Mouse (Mus musculus) cerebellum, adult 18-20 months (tissue): Measurements from ENCODE around the gene Nxnl1.

Experiments
- DNase-seq, 2 experiments: peaks; one replicate each; pipeline ENCODE4 v3.0.0; 2021

The Nxnl1 gene

GRCm38 (mm10) chr8:71554001-71554400 lies 12.4 kb downstream of the Nxnl1 start:
- no peak for DNase-seq

- DNase-seq = no peak
Observed at GRCm38 (mm10) chr8:71552770-71553169, 13.6 kb downstream of the Nxnl1 start.

GRCm38 (mm10) chr8:71550754-71551153 lies 15.6 kb downstream of the Nxnl1 start:
- no peak for DNase-seq

- no peak for DNase-seq
Observed at GRCm38 (mm10) chr8:71547590-71547989, 18.8 kb downstream of the Nxnl1 start.

DNA sequence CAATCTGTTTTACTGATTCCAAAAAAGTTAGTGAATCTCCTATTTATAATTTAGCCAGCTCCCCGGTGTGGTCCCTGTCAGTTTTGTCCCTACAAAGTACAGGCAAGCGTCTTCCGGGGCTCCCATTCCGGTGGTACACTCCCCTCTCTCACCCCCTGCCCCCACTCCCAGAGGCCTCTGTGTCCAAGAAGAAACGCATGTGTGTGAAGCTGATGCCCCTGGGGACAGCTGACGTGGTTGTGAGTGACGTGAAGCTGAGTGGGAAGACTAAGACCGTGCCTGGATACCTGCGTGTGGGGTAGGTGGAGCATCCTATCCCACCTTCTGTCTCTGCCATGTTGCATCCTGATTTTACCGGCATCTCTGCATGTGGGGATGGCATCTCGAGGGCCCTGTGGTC lies 21.3 kb downstream of the Nxnl1 start:
- DNase-seq = no peak

GRCm38 (mm10) chr8:71543755-71544154 lies 22.6 kb downstream of the Nxnl1 start:
- no peak for DNase-seq

GRCm38 (mm10) chr8:71542632-71543343 lies 23.6 kb downstream of the Nxnl1 start, which contains the start of gene Mvb12a:
Mvb12a (plus strand) TSS chr8:71542922.
- DNase-seq = peak; percentile 94 to 99

GRCm38 (mm10) chr8:71537028-71537867 lies 29.2 kb downstream of the Nxnl1 start, which contains the start of gene Bst2:
Bst2 (minus strand) TSS chr8:71537456.
- peak in 1 of 2 experiments; percentile 27 for DNase-seq

DNA sequence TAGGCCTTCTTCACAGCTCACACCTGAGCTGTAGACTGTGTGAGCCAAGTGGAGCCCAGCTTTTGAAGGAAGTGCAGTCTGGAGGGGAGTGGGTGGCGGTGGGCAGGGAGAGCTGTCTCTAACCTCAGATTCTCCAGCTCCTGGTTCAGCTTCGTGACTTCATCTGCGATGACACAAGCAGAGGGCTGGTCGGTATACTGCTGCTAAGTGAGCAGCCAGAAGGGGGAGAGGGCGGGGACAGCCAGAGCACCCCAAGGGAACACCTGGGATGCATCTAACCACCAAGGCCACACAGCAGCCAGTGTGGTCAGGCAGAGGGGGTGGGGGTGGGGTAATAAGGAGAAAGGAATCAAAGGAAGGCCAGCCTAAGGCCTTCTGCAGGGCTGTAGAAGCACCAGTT lies 30.7 kb downstream of the Nxnl1 start:
- DNase-seq = no peak

- DNase-seq = no peak
Observed at GRCm38 (mm10) chr8:71534263-71534810, 32.1 kb downstream of the Nxnl1 start.

DNA sequence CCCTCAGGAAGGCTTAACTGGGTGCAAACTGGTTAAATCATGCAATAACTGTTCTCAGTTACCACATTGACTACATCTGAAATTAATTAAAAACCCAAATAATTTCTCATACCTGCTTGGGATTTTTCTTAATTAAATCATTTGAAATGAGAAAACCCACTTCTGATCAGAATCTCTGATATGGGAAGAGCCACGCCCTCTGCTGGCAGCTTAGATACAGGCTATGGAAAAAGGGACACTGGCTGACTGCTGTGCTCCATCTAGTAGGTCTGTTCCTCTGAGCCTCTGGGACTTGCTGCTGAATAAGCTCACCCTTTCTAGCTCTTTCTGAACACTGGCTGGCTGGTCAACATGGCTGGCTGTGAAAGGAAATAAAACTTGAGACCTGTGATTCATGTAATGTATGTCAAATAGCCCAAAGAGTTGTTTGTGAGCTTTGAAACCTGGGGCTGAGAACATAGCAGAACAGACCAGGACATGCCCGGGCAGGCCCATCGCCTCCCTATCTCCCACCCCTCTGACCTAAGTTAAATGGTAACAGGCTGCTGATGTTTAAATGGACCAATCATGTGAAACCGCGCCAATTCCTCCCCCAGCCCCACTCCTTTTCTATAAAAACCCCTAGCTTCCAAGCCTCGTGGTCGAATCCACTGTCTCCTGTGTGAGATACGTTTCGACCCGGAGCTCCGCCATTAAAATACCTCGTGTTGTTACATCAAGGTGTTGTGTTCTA lies 35.5 kb downstream of the Nxnl1 start:
- peak; percentile 70 to 74 for DNase-seq

DNA sequence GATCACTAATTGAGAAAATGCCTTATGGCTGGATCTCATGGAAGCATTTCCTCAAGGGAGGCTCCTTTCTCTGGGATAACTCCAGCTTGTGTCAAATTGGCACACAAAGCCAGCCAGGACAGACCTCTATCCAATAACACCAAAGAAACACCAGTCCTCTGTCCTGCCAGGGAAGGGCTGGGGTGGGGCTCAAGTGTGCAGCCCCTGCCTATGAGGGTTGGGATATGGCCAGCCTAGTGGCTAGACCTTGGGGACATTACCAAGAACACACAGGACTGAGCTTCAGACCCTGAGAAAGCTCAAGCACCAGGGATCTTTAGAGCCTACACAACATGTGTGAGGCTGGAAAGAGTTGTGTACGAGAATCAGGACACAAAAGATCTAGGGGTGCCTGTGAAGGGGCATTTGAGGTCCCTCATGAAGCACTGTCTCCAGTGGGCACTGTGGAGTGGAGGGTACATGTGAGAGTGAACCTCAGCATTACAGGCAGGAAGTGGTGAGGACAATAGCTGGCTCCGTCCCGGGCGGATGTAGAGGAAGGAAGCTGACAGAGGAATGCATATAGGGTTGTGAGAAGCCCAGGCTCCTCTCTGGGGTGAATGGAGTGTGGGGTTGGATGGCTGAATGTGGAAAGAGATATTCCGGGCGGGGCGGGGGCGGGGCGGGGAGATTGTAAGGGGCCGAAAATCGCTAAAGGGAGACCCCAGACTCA lies 37.9 kb downstream of the Nxnl1 start:
- DNase-seq = no peak

DNA sequence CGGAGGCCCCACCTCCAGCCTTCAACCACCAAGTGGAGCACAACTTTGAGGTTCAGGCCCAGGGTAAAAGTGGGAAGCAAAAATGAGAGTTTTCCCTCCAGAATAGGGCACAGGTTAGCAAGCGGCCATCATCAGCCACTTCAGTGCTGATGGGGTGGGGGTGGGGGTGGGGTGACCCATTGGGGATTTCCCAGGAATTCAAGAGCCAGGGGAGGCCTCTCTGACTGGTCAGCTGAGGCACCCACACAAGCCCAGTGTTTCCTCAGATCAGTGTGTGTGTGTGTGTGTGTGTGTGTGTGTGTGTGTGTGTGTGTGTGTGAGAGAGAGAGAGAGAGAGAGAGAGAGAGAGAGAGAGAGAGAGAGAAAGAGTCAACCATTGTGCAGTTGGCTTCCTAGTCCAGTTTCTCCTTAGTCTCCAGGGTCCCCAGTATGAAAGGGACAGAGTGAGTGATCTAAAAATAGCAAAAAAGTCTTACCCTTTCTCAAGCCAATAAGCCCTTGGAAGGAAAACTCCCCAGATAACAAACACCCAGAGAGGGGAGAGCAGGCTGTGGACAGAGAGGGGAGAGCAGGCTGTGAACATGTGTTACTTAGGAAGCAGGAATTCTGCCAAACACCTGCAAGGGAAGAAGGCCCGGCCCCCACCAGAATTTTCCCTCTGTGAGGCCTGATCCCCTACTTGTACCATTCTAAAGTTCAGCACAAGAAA lies 39.1 kb downstream of the Nxnl1 start:
- DNase-seq = no peak

DNA sequence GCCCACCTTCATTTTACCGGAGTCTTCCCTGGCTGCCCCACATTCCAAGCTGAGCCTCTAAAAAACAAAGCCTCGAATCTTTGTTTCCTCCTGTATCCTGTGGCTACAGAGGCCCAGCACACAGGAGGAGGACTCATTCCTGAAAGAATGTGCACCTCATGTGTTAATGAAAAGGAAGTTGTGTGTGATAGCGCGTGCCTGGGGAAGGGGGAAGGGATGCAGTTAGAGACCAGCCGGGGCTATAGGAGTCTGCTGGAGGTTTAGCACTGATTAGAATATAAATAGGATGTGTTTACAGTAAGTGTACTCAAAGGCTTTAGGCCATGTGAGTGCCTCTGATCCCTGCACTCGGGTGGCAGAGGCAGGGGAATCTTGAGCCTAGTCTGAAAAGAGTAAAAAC lies 40.1 kb downstream of the Nxnl1 start:
- DNase-seq = no peak

DNA sequence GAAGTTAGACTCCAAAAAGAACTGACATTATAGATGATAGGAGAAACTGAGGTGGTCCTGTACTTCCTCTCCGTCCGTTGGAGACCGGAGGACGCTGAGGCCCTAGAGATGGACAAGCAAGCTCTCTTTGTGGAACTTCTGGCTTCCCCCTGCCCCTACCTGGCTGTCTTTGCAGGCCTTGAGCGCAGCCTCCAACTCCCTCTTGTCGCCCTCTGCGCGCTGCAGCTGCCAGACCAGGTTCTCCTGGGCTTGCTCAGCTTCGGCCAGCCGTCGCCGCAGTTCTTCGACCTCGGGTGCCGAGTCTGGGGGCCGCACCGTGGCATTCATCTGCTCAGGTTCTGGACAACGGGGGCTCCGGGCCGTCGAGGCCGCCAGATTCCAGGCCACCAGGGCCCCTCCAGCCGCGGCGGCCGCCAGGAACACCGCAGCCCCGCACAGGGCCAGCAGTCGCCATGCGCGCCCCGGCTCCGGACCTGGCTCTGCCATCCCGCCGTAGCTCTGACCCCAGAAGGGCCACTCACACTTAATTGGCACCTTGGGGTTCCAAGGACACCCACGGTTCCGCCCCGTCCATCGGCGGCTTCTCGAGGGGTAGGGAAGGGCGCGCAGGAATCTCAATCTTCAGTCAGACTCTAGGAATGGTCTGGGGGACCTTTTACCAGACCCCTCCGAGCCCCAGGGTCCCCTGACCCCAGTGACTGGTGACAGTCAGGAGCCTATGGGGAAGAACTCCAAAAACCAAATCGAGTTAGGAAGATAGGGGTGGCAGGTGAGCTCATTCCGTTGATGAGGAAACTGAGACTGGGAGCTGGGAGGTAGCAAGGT lies 41.0 kb downstream of the Nxnl1 start, which contains the start of gene Ccdc194:
Gene Ccdc194 (minus strand): TSS at position 486 of the 825 bp plus-strand sequence.
- DNase-seq = no peak

DNA sequence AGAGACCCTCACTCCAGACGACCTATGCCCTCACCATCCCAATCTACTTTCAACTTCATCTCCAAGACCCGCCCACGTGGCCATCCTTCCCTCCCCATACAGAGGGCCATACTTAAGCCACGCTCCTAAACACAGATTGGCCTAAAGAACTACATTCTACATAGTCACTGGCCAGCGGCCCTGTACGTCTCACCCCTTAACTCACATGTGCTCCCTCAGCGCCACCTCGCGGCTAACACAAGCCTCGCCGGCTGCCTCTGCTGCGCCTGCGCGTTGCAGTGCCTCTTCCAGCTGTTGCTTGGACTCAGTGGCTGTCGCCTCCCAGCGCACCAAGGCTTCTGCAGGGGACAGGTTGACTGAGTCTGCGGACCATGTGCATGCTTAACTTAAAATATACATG lies 44.8 kb downstream of the Nxnl1 start:
- DNase-seq = peak; percentile 92 to 93

DNA sequence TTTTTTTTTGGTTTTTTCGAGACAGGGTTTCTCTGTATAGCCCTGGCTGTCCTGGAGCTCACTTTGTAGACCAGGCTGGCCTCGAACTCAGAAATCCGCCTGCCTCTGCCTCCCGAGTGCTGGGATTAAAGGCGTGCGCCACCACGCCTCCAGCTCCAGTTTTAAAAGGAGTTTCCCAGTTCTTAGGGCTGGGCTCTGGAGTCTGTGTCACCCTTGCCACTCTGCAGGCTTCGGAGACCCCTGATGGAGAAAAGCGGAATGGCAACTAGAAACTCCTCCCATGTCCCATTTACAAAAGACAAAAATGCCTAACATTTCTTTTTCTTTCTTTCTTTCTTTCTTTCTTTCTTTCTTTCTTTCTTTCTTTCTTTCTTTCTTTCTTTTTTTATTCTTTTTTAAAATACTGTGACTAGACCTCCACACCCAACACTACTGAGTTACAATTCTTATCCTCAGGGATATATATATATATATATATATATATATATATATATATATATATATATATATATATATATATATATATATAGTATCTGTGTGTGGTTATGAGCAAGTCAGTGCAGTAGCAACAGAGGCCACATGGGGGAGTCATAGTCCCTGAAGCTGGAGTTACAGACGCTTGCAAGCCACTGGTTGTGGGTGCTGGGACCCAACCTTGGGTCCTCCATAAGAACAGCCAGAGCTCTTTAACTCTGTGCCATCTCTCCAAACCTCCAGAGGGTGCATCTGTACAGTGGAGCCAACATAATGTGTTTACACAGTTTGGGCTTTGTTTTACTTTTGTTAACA lies 47.2 kb downstream of the Nxnl1 start:
- DNase-seq = peak; percentile 56

GRCm38 (mm10) chr8:71516786-71517185 lies 49.6 kb downstream of the Nxnl1 start:
- no peak for DNase-seq

DNA sequence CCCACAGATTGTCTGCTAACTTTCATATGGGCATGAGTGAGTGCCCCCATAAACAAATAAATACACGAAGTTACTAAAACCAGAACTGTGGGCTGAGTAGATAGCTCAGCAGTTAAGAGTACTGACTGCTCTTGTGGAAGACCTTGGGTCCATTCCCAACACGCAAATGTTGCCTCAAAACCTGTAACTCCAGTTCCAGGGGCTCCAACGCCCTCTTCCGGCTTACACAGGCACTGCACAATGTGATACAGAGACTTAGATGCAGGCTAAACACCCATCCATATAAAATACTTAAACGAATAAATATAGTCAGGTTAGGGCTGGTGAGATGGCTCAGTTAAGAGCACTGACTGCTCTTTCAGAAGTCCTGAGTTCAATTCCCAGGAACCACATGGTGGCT lies 51.4 kb downstream of the Nxnl1 start:
- DNase-seq = no peak
